Mouse (Mus musculus): ENCODE measurements around the gene Gm10837.

Gene Gm10837

DNA sequence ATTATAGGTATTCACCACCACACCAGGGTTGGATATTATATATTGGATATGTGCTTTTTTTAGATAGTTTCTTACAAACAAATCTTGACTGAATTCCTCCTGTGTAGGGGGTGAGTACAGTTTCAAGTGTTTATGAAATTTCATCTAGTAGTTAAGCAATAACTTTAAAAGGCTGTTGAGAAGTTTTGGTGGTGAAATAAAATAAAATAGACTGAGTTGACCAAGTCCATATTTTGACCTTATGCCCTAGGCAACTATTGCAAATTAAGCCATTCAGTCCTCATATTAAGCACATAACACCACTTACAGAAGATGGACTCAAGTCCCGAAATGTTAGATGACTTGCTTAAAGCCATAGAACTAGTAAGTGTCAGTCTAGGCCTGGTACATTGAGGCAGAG, 45.6 kb downstream of the Gm10837 start:
- no peak for DNase-seq
